Mouse (Mus musculus) neural tube, embryonic 13.5 days (tissue): ENCODE measurements around the gene Vegfb. TPM values are rescaled to one million over a fixed set of nuclear protein-coding genes. Genes with fewer than 3 reads are reported as not detected.

Experiments
- ATAC-seq: fragments of 200-750 bp; cut with Nextera tagmentation; 2 replicates; pipeline ENCODE4 v1.8.0; 2017; ENCODE audit warnings: low read depth, mild to moderate bottlenecking, moderate TSS enrichment, moderate library complexity
- H3K27ac ChIP-seq: fragments of 300-500 bp; sonication (generic); replicated peaks from 2 replicates; pipeline ENCODE4 v1.5.1; 2015; ENCODE audit warnings: moderate library complexity, mild to moderate bottlenecking, inconsistent platforms
- H3K27me3 ChIP-seq: fragments of 300-500 bp; sonication (generic); 2 replicates; pipeline ENCODE4 v1.6.1; 2015; ENCODE audit warnings: mild to moderate bottlenecking, inconsistent platforms
- H3K36me3 ChIP-seq: fragments of 300-500 bp; sonication (generic); 2 replicates; pipeline ENCODE4 v1.6.1; 2015; ENCODE audit warnings: mild to moderate bottlenecking, inconsistent platforms
- H3K4me1 ChIP-seq: fragments of 300-500 bp; sonication (generic); replicated peaks from 2 replicates; pipeline ENCODE4 v1.6.1; 2015; ENCODE audit warnings: inconsistent platforms
- H3K4me2 ChIP-seq: fragments of 300-500 bp; sonication (generic); 2 replicates; pipeline ENCODE4 v1.6.1; 2015; ENCODE audit warnings: inconsistent platforms, mild to moderate bottlenecking, moderate library complexity
- H3K4me3 ChIP-seq: fragments of 300-500 bp; sonication (generic); 2 replicates; pipeline ENCODE4 v1.5.1; 2015; ENCODE audit warnings: mild to moderate bottlenecking, inconsistent platforms
- H3K9ac ChIP-seq: fragments of 300-500 bp; sonication (generic); 2 replicates; pipeline ENCODE4 v1.6.1; 2015; ENCODE audit warnings: moderate library complexity, mild to moderate bottlenecking, inconsistent platforms
- H3K9me3 ChIP-seq: fragments of 300-500 bp; sonication (generic); 2 replicates; pipeline ENCODE4 v1.6.1; 2016; ENCODE audit warnings: inconsistent platforms
- WGBS: fragments of 180-500 bp; shearing (Covaris S2); methylation state at CpG from one replicate; pipeline ENCODE4 v1.1.7; 2015; 5-methylcytosine and 5-hydroxymethylcytosine counted together
- polyA plus RNA-seq: library from polyadenylated mRNA; unstranded; fragments of >200 nt; fragmentation: Nextera tagmentation; extraction: Ambion mirVana; gene quantifications from 2 replicates; pipeline ENCODE4 v1.2.1, GENCODE M21; 2015

The Vegfb gene
- polyA plus RNA-seq, 1 experiment from 2014 or later = 39.3 TPM

- Histone ChIP-seq H3K4me1 (peaks cover 44% of the 10 kb centered on the region), H3K27ac (peak overlapping the region; percentile 96), H3K9ac (peak overlapping the region; percentile 91), H3K4me3 (peak overlapping the region; percentile 70), H3K27me3 (no peaks in the 10 kb centered on the region), H3K9me3 (no peaks in the 10 kb centered on the region), H3K36me3 (peaks cover 13% of the 10 kb centered on the region), H3K4me2 (peak overlapping the region; percentile 99)
- 0 out of 2 replicates have a peak, but pooled peaks have one; percentile 1 for ATAC-seq
- 31% methylated on average over 5 of the region's 5 CpGs for WGBS
These were observed 44.7 kb downstream of the Vegfb start for GRCm38 (mm10) chr19:6942764-6943163.

- Histone ChIP-seq H3K36me3 (peaks cover 13% of the 10 kb centered on the region), H3K4me2 (peak within 1 kb of the TSS; percentile 99), H3K4me3 (peak within 1 kb of the TSS; percentile 70), H3K27me3 (0 out of 2 replicates have a peak, but pooled peaks cover under 1% of the 10 kb centered on the region), H3K4me1 (peaks cover 44% of the 10 kb centered on the region), H3K9ac (peak within 1 kb of the TSS; percentile 91), H3K27ac (peak within 1 kb of the TSS; percentile 96), H3K9me3 (no peaks in the 10 kb centered on the region)
- peak; percentile 82 for ATAC-seq
- under 1% methylated on average over 27 of the region's 27 CpGs for WGBS
These were observed 45.2 kb downstream of the Vegfb start, which contains the start of gene Gpr137 for GRCm38 (mm10) chr19:6942249-6942691. Gene Gpr137, minus strand, starts transcription at chr19:6942480.

- under 1% methylated on average over 83 of the region's 83 CpGs for WGBS
- peak; percentile 88 for ATAC-seq
These were observed 45.8 kb downstream of the Vegfb start, which contains the start of gene Bad for GRCm38 (mm10) chr19:6941372-6942248. Gene Bad, plus strand, starts transcription at chr19:6941861.

GRCm38 (mm10) chr19:6940396-6941351 is 46.8 kb downstream of the Vegfb start:
- Histone ChIP-seq H3K27me3 (peaks cover 15% of the 10 kb centered on the region), H3K9ac (peak overlapping the region; percentile 91), H3K4me2 (peak overlapping the region; percentile 99), H3K4me3 (peak overlapping the region; percentile 70), H3K36me3 (peaks cover 4% of the 10 kb centered on the region), H3K27ac (peak overlapping the region; percentile 78), H3K9me3 (no peaks in the 10 kb centered on the region), H3K4me1 (peaks cover 44% of the 10 kb centered on the region)
- ATAC-seq = peak; percentile 36
- 23% methylated on average over 24 of the region's 29 CpGs for WGBS

More at GRCm38 (mm10) chr19:6941372-6942248, 45.8 kb downstream of the Vegfb start, which contains the start of gene Bad:
- Histone ChIP-seq H3K27ac (peak within 1 kb of the TSS; percentile 96), H3K4me1 (peaks cover 44% of the 10 kb centered on the region), H3K27me3 (peaks cover 7% of the 10 kb centered on the region; the same call in 1 of the 2 replicates), H3K9ac (peak within 1 kb of the TSS; percentile 91), H3K4me3 (peak within 1 kb of the TSS; percentile 70), H3K9me3 (no peaks in the 10 kb centered on the region), H3K36me3 (peaks cover 10% of the 10 kb centered on the region), H3K4me2 (peak within 1 kb of the TSS; percentile 99)

GRCm38 (mm10) chr19:6939106-6940002 is 48.1 kb downstream of the Vegfb start:
- ATAC-seq = no peak
- Histone ChIP-seq H3K4me3 (peak overlapping the region; percentile 70), H3K27ac (no peak overlapping the region), H3K4me2 (peak overlapping the region; percentile 99), H3K4me1 (peaks cover 47% of the 10 kb centered on the region), H3K27me3 (peaks cover 29% of the 10 kb centered on the region), H3K36me3 (no peaks in the 10 kb centered on the region; the same call in 1 of the 2 replicates), H3K9ac (peak overlapping the region; percentile 91), H3K9me3 (no peaks in the 10 kb centered on the region)
- WGBS = 88% methylated on average over 20 of the region's 20 CpGs

GRCm38 (mm10) chr19:6937541-6938465 is 49.6 kb downstream of the Vegfb start:
- Histone ChIP-seq H3K27me3 (peaks cover 44% of the 10 kb centered on the region), H3K4me1 (peaks cover 54% of the 10 kb centered on the region), H3K4me2 (0 out of 2 replicates have a peak overlapping the region, but pooled peaks have one; percentile 4), H3K36me3 (no peaks in the 10 kb centered on the region; the same call in 1 of the 2 replicates), H3K4me3 (no peak overlapping the region), H3K9ac (peak overlapping the region; percentile 47), H3K9me3 (no peaks in the 10 kb centered on the region), H3K27ac (no peak overlapping the region)
- no peak for ATAC-seq
- WGBS = 81% methylated on average over 16 of the region's 16 CpGs

- WGBS = 27% methylated on average over 3 of the region's 3 CpGs
- Histone ChIP-seq H3K27me3 (peaks cover 59% of the 10 kb centered on the region), H3K4me3 (no peak overlapping the region), H3K4me2 (no peak overlapping the region), H3K4me1 (peaks cover 50% of the 10 kb centered on the region), H3K36me3 (no peaks in the 10 kb centered on the region; the same call in 1 of the 2 replicates), H3K9ac (no peak overlapping the region), H3K27ac (no peak overlapping the region), H3K9me3 (no peaks in the 10 kb centered on the region)
- no peak for ATAC-seq
These were observed 51.2 kb downstream of the Vegfb start for GRCm38 (mm10) chr19:6936299-6936698.

GRCm38 (mm10) chr19:6934195-6934977 is 53.1 kb downstream of the Vegfb start, which contains the start of gene Kcnk4:
Gene Kcnk4, minus strand, starts transcription at chr19:6934515.
- WGBS = 11% methylated on average over 23 of the region's 23 CpGs
- Histone ChIP-seq H3K9ac (peak within 1 kb of the TSS; percentile 75), H3K36me3 (no peaks in the 10 kb centered on the region; the same call in 1 of the 2 replicates), H3K27me3 (peaks cover 74% of the 10 kb centered on the region), H3K4me3 (peak within 1 kb of the TSS; percentile 42), H3K9me3 (no peaks in the 10 kb centered on the region), H3K4me1 (peaks cover 33% of the 10 kb centered on the region), H3K27ac (no peak within 1 kb of the TSS), H3K4me2 (peak within 1 kb of the TSS; percentile 69)
- ATAC-seq = no peak

- peak; percentile 72 for ATAC-seq
These were observed 53.8 kb downstream of the Vegfb start for GRCm38 (mm10) chr19:6933436-6934194.

More at GRCm38 (mm10) chr19:6933436-6934194, 53.8 kb downstream of the Vegfb start:
- peaks cover 81% of the 10 kb centered on the region for H3K27me3 ChIP-seq
- no peaks in the 10 kb centered on the region; the same call in 1 of the 2 replicates for H3K36me3 ChIP-seq
- H3K4me3 ChIP-seq = peak overlapping the region; percentile 42
- no peak overlapping the region for H3K27ac ChIP-seq
- WGBS = 3% methylated on average over 58 of the region's 58 CpGs
- peak overlapping the region; percentile 75 for H3K9ac ChIP-seq
- no peaks in the 10 kb centered on the region for H3K9me3 ChIP-seq
- peaks cover 25% of the 10 kb centered on the region for H3K4me1 ChIP-seq
- H3K4me2 ChIP-seq = peak overlapping the region; percentile 69
